Mouse (Mus musculus) left cerebral cortex, adult 9 months (tissue): ENCODE results near the gene Cacna1e.

Experiments
- DNase-seq, 2 experiments: peaks; one replicate each; pipeline ENCODE4 v3.0.0; 2022; ENCODE audit warnings: low spot score in 2 of 2

The Cacna1e gene

DNA sequence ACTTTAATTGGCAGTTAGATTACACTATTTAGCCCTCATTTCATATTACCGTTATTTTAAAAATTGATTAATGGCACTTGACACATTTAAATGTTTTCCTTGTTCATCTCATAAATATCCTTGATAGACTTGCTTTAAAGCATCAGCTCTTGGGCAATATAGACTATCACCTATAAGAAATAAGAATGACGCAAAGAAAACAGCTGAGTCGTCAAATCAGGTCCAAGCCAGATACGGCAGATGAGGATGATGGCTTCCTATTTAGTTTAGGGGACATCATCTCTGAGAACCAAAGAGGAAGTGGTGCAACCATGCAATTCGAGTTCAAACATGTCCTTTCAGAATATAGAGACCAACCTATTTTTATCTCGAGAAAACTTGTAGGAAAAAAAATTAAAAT, 492.3 kb downstream of the Cacna1e start:
- DNase-seq = no peak
